Mouse (Mus musculus) layer of hippocampus, adult 8-10 months (tissue): ENCODE results near the gene Sugp1. TPM values are rescaled to one million over a fixed set of nuclear protein-coding genes. Genes with fewer than 3 reads are reported as not detected.
"Not testable (repeated sequence)": the region's sequence is repeated elsewhere in the genome, so short reads cannot be mapped to it uniquely, and the experiment has no call there.

Source experiments
- DNase-seq, 2 experiments: peaks; one replicate each; pipeline ENCODE4 v3.0.0; 2022; ENCODE audit warnings: low spot score in 2 of 2
- total RNA-seq, 4 experiments: library from RNA; stranded (reverse); gene quantifications; 2 replicates each; pipeline ENCODE4 v1.2.4; 2022

Gene Sugp1
- 10 to 100 TPM; 55.2 to 60.3 (median 57.2) TPM for total RNA-seq

DNA sequence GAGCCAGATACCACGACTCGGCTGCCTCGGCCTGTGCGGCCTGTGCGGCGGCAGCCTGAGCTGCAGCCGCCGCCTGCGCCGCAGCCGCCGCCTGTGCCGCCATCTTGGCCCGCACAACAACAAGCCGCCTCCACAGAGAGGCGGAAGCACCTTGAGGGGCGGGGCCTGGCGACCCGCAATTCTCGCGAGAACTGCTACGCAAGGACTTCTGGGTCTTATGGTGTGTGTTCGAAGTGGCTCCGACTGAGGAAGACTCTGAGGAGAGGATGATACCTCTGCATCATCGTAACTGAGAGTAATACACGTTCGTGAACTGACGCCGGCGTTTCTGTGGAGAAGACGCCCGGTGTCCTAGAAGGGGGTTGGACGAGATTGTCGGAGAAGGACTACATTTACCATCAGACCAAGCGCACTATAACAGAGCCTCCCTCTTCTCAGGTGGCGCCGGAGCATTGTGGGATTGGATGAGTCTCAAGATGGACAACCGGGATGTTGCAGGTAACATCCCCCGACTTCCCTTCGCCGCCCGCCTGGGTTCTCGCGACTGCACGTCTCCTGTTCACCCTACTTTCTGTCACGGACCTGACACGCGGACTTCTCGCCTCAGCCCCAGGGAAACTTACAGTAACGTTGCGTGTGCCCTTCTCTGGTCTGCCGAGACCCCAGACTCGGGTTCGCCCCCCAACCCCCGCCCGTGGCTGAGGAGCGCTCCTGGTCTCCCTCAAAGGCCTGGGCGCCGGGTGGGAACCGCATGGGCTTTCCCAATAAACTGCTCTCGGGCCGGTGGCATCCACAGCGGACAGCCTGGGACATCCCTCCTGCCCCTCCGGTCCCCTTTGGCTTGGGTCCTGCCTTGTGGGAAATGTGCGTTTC lies at the start of gene Sugp1, which contains the start of gene Mau2:
TSS of gene Sugp1 (plus strand) at position 231 of the 873 bp plus-strand sequence.
TSS of gene Mau2 (minus strand) at position 152 of the 873 bp plus-strand sequence.
- peak; percentile 93 to 97 for DNase-seq

DNA sequence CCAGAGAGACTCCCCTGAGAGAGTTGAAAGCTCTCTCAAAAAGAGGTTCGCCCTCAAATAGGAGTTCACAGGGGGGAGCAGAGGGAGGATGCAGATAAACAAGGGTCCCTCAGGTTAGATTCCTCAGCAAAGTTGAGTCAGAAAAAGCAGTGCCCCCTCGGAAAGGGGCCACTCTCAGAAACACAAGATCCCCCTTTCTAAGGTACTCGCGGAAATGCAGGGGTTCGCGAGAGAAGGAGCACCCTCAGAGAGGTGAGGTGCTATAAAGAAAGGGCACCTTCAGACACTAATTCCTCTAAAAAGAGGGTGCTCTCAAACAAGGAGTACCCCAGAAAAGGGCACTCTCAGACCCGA lies 47.2 kb upstream of the Sugp1 start:
- DNase-seq = no peak

DNA sequence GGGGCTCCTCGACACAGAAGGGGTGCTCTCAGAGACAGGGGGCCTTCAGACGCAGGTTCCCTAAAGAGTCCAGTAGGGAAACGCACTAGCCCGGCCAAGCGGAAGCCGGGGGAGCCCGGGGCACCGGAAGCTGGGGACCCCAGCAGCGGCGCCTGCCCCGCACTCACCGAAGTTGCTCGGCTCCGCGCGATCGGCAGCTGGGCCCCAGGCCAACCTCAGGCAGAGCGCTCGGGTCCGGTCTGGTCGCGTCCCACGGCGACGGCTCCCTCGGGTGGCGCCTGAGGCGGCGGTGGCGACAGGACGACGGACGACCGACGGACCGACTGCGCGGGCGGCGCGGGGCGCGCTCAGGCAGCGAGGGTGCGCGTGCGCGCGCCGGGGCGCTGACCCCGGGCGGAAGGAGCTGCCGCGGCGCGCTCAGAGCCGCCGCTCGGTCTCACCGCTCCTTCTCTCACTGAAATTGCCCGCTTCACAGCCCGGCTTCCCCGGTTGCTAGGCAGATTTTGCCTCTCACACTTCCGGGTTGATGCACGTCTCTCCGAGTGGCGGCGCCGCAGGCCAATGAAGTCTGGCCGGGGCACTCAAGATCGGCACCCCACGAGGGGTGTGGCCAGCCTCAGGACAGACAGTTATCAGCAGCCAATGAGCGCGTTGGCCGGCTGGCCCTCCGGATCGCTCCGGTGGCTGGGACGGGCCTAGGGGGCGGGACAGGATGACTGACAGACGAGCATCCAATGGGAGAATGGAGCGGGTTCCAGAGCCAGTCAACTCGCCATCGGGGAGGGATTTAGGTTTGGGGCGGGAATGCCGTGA lies 46.6 kb upstream of the Sugp1 start, which contains the start of gene Gatad2a:
TSS of gene Gatad2a (minus strand) at position 609 of the 813 bp plus-strand sequence.
- DNase-seq = peak; percentile 100

DNA sequence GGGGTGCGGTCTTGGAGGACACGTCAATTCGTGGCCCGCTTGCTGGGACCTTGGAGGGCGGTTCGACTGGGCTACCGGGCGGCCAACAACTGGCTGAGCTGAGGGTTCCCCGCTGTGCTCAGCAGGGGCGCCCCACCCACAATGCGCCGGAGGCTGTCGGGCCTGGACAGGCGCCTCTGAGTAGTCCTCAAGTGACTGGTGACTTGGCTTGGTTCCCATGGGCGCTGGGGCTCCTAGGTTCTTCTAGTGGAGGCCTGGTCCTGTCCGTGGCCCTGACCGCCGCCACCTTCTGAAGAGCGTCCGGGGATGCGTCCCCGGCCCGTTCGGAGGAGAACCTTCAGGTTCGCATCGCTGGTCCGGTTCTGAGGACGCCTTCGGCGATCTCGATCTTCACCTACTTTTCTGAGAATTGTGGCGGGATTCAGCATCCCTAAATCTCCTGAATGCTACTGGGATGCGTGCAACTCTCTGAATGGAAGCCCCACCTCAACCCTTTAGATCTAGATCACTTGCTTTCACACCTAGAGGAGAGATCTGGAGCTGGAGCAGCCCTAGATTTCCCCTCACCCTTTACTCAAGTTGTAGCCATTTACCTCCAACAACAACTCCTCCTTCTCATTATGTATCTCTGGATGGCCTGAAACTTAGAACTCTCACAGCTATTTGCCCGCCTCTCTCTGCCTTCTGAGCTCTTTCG lies 45.9 kb upstream of the Sugp1 start:
- DNase-seq = no peak

DNA sequence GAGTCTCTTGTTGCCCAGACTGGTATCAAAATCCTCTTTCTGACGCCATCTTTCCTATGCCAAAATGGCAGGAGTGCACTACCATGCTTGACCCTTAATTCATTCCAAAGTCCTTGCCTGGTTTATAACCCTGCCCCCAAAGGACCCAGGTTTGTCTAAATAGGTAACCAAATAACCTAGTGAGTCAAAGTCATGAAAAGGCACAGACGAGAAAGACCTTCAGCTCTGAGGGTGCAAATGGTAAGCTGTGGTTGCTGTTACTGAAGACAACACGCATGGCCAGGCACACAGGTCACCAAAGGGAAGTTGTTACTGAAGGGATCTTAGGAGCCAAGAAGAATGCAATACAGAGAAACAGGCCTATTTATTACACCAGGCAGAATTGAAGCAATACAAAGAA lies 43.9 kb upstream of the Sugp1 start:
- DNase-seq = no peak

DNA sequence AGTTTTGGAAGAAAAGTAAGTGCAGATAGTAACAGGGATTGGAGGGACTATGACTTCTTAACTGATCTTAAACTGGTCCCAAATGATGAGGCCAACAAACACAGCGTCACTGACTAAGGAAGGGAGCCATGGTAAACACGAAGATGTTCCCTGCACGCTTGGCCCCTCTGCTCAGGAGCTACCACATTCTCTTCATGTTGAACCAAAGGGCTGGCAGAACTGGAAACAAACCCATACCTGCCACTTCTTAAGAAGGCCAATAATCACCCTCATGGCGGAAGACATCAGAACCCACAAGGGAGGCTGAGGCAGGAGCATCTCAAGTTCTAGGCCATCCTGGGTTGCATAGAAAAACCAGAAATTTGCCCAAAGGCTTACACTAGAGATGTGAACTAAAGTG lies 43.4 kb upstream of the Sugp1 start:
- DNase-seq = no peak

DNA sequence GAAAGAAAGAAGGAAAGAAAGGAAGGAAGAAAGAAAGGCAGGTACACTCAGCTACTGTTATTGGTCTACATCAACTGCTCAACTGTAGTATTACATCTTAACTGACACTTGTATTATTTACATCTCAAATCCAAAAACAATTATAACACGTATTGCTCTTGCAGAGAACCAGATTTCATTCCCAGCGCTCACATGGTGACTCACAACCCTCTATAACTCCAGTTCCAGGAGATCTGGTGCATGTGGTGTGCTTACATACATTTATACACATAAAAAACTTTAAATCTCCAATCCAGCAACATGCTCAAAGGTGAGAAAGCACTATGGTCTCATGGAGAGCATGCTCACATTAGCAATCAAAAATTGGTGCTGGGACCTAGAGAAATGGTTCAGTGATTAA lies 42.4 kb upstream of the Sugp1 start:
- DNase-seq = no peak

DNA sequence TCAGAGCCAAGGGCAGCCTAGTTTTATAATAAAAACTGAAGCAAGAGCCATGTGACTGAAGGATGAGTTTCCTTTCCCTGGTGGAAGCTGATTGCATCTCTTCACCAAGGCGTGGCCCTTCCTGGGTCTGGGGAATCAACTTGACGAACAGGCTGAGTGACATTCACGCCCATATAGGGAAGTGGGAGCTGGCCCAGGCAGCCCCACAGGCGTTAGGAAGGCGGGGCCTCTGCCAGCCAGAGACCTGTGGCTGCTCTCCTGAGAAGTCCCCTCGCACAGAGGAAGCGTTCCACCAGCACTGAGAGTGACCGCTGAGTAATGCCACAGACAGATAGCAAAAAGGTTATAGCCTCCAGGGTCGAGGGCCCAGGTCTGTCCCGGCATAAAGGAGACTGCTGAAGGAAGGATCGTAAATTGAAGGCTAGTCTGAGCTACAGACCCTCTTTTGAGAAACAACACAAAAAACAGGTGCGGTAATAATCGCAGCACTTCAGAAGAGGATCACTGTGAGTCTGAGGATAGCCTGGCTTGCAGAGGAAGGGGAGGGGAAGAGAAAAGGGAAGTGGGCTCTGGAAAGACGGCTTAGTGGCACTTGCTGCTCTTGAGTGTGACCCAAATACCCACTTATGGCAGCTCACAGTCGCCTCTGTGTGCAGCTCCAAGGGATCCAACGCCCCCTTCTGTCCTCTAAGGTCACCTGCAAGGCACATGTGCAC lies 41.3 kb upstream of the Sugp1 start:
- DNase-seq = no peak

DNA sequence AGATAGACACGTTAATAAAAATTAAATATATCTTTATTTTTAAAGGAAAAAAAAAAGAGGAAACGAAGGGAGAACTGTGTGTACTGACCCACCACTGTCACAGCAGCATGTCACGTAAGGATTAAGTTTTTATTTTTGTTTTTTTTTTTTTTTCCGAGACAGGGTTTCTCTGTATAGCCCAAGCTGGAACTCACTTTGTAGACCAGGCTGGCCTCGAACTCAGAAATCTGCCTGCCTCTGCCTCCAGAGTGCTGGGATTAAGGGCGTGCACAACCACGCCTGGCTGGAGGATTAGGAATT lies 40.8 kb upstream of the Sugp1 start:
- not testable (repeated sequence) for DNase-seq

DNA sequence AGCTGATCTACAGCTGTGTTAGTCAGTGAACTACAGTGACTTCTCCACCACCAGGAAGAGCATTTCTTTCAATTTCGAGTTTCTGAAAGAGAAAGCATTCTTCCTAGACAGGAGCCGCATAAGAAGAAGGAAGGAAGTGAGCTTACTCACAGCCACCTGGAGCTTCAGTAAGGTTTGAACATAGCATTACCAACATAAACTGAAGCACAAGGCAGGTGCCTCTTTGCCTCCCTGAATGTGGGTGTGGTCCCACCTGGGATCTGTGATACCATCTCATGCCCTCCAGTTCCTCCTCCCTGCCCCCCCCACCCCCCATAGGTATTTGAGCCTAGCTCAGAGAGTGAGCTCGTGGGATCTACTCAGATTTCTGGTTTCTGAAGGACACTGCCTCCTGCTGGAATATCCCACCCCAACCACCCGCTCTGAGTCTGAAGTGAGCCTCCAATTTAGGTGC lies 39.4 kb upstream of the Sugp1 start:
- no peak for DNase-seq

DNA sequence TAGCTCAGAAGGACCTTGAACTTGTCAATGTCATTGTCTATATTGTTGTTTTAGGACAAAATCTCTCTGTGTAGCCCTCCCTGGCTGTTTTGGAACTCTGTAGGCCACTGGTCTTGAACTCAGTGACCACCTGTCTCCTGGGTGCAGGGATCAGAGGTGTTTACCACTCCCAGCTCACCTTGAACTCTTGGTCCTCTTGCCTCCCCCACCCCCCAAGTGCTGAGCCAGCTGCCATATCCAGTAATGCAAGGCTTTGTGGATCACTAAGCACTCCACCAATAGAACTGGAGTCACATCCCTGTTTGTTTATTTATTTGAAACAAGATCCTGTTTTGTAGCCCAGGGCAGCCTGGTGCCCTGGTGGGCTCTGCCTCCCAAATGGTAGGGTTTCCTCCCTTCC lies 38.3 kb upstream of the Sugp1 start:
- DNase-seq = no peak

DNA sequence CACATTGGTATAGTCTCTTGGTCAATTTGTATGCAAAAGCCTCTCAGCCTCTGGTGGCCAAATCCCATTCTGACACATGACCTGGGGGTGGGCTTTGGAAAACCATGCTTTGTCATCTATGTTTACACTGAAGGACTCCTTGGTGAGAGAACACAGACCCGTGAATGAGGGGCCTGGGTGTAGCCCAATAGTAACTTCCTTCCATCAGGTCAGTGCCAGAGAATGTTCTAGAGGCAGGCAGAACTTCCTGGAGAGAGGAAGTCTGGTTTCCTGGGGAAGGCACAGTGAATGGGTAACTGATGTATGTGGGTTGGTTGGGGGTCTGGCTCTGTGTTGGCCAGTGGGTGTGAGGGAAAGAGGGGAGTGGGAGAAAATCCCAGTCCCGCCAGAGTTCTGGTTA lies 37.4 kb upstream of the Sugp1 start:
- DNase-seq = no peak

DNA sequence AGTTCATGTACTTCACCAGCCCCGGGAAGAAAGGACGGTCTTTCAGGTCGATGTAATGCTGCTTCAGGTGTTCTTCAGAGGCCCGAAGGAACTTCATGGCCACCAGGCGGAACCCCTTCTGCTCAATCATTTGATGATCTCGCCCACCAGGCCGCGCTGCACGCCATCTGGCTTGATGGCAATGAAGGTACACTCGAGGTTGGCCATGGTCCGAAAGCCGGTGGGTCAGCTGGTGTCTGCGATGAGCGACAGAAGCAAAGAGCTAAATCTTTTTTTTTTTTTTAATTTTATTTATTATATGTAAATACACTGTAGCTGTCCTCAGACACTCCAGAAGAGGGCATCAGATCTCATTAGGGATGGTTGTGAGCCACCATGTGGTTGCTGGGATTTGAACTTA lies 31.8 kb upstream of the Sugp1 start:
- DNase-seq = not testable (repeated sequence)

DNA sequence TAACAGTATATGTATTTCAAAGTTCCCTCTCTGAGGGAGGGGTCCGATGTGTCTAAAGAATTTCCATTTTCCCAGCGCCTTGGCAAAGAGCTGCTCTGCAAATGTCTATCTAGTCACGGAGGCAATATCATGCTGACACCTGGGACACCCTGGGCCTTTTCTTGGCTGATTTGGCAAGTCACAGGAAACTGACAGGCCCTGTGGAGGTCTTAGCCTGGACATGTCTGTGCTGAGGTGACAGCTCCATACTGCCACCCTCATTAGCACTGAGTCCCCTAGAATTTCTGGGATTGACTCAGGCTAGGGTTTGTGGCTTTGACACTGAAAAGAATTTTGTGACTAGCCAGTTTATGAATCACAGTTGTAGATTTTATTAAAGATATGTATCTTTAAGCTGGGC lies 30.3 kb upstream of the Sugp1 start:
- DNase-seq = no peak

DNA sequence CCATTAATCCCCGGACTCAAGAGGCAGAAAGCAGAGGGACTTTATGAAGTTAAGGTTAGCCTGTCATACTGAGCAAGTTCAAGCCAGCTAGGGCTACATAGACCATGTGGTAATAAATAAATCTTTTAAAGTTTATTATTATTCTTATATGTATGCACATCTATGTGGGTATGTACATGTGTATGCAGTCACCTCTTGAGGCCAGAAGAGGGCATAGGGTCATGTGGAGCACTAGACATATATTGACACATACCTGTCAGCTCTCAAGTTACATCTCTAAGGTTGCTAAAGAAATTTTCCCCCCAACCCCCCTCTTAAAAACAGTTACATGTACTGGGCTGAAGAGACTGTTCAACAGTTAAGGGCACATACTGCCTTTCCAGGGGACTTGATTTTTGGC lies 29.9 kb upstream of the Sugp1 start:
- no peak for DNase-seq

DNA sequence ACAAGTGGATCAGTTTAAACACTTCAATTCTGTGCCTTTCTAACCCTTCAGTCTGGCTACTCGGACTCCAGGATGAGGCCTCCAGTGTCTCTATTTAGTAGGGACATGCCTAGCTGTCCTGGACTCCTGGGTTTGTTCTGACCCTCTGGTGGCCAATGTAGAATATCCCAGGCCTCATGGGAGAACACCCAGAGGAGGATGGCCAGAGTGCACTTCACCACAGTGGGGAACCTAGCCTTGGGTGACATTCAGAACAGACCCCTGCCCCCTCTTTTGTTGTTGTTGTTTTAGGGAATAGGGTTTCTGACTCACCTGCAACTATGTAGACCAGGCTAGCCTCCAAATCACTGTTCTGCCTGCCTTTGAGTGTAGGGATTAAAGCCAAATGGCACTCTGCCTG lies 27.6 kb upstream of the Sugp1 start:
- no peak for DNase-seq

DNA sequence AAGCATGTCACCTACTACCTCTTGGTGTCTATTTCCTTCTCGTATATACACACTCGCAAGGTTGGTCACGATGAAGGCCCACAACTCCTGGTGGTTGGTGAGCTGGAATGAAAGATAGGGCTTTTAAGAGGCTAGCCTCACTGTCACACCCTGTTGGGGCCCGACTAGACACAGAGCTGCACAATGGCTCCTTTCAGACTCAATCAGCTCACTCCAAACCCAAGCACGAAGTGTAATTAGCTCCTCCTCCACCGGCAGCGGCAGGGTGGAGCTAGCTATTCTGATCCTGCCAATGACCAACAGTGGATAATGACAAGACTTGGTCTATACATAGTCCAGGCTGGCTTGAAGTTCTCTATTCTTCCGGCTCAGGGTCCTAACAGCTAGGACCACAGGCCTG lies 19.0 kb upstream of the Sugp1 start:
- peak in 1 of 2 experiments; percentile 21 for DNase-seq

DNA sequence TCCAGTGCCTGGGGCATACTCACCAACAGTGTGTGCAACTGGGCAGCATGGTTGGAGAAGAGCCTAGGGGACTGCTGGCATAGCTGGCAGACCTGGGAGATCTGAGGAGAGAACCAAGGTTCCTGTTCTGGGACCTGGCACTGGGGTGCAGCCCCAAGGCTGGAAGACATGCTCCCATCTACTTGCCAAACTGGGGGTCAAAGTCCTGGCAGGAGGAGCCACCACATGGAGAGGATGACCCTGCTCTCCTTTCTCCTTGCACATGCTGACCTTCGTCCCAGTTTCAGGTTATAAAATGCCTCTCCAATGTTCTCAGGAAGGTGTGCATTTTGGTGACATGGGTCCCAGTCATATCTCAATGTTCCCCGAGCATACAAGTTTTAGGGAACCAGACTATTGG lies 16.5 kb upstream of the Sugp1 start:
- DNase-seq = no peak

DNA sequence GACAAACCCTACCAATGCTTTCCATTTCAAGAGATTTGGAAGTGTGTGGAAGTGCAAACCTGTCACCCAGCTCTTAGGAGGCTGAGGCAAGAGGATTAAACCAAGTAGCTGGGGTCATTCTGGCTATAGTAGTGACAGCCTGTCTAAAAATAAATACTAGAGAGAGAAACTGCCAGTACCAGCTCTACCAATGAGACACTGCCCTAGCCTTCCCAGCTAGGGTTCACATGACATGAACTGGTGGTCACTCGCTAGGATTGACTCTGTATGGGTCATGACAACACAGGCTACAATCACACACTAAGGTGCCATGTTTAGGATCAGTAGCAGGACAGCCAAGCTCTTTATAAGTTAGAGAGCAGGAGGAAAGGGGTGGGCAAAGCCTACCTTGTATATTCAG lies 12.4 kb upstream of the Sugp1 start:
- DNase-seq = no peak

DNA sequence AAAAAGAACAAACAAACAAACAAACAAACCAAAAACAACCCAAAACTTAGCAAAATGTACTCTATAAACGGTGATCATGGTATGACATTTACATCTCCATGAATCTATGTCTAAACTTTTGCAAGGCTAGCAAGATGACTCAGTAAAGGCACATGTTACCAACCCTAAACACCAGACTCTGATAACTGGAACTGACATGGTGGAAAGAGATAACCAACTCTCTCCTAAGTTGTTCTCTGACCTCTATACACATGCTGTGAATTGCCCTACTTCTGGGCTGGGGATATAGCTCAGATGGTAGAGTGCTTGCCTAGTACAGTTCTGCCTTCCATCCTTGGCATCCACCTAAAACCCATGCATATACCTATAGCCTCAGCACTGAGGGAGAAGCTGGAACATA lies 4.6 kb upstream of the Sugp1 start:
- DNase-seq = no peak

DNA sequence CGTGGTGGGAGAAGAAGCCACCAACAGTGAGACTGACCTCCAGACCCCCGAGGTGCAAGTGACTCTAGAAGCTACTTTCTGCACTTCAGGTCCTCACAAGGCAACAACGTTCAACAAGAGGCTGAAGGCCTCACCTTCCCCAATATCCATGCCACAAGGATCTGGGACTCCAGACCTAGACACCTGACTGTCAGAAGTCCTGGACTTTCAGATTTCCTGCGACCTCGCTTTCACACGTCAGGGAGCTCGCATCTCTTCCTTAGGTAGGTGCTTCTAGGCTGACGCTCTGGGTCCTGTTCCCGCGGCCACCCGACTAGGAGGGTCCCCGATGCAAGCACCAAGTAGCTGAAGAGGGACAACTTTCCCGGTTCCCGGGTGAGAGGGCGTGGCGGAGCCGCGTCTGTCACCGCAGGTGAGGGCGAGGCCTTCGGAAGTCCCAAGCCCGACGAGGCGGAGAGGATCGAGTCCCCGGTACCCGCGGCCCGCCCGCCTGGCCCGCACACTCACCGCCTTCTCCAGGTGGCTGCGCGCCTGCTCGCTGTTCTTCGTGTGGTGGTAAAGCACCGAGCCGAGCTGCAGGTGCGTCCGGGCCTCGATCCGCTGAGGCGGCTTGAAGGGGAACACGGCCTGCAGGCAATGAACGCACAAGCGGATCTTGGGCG lies 597 bp upstream of the Sugp1 start:
- DNase-seq = peak in 1 of 2 experiments; percentile 26
